Mouse (Mus musculus) myocyte (in vitro differentiated cells): Measurements from ENCODE around the gene Phlpp1.

Experiments used
- E2F4 ChIP-seq: IDR thresholded peaks from one replicate; pipeline ENCODE4 v1.6.1; 2011; ENCODE audit warnings: mild to moderate bottlenecking, control low read depth, moderate library complexity; ENCODE audit not compliant: insufficient read depth
- MAX ChIP-seq: IDR thresholded peaks from one replicate; pipeline ENCODE4 v1.6.1; 2011; ENCODE audit warnings: low read depth, mild to moderate bottlenecking, control low read depth
- MYOD1 ChIP-seq, 3 experiments: IDR thresholded peaks; one replicate each; pipeline ENCODE4 v1.6.1; 2011; ENCODE audit warnings: control low read depth in 2 of 3, low read depth in 2 of 3, mild to moderate bottlenecking in 2 of 3, moderate library complexity in 1 of 3; ENCODE audit not compliant: insufficient read length in 2 of 3, control insufficient read depth in 1 of 3
- MYOG ChIP-seq, 3 experiments: IDR thresholded peaks; one replicate each; pipeline ENCODE4 v1.6.1; 2011; ENCODE audit warnings: control low read depth in 2 of 3, low read depth in 2 of 3, mild to moderate bottlenecking in 2 of 3; ENCODE audit not compliant: insufficient read length in 2 of 3, control insufficient read depth in 1 of 3, insufficient read depth in 1 of 3
- POLR2A ChIP-seq: IDR thresholded peaks from one replicate; pipeline ENCODE4 v1.6.1; 2011; ENCODE audit warnings: low read depth, mild to moderate bottlenecking, control low read depth, moderate library complexity; ENCODE audit not compliant: insufficient read length
- POLR2AphosphoS2 ChIP-seq: IDR thresholded peaks from one replicate; pipeline ENCODE4 v1.6.1; 2011; ENCODE audit warnings: low read depth, control low read depth; ENCODE audit not compliant: insufficient read length
- REST ChIP-seq: IDR thresholded peaks from one replicate; pipeline ENCODE4 v1.6.1; 2011; ENCODE audit warnings: mild to moderate bottlenecking, control low read depth, moderate library complexity; ENCODE audit not compliant: insufficient read depth, insufficient read length
- TCF12 ChIP-seq: IDR thresholded peaks from one replicate; pipeline ENCODE4 v1.6.1; 2011; ENCODE audit warnings: mild to moderate bottlenecking, control low read depth; ENCODE audit not compliant: poor library complexity, insufficient read depth, severe bottlenecking
- TCF3 ChIP-seq: IDR thresholded peaks from one replicate; pipeline ENCODE4 v1.6.1; 2011; ENCODE audit warnings: low read depth, control low read depth; ENCODE audit not compliant: insufficient read length
- USF1 ChIP-seq: IDR thresholded peaks from one replicate; pipeline ENCODE4 v1.6.1; 2011; ENCODE audit warnings: low read depth, mild to moderate bottlenecking, control low read depth, moderate library complexity

DNA sequence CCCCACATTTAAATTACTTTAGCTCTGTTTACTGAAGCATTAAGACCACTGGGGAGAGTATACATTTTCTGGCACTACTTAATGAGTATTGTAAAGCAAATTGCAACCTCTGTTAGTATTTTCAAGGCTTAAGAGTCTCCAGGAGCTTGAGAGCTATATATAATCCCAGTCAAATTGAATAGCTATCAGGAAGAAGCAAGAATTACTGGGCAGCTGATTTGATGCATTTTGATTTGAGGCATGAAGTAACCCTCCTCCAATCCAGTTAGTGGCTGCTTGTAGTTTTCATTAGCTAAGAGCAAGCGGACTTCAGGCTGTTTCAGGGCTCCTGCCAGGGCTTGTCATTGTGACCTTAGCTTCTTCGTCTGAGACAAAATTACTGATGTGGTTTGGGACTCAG is 101.4 kb downstream of the Phlpp1 start:
- TF ChIP-seq MYOD1 (IDR thresholded peaks at IDR 0.05; ENCODE audit: control insufficient read depth in 1 of 3, insufficient read length in 2 of 3, low read depth in 2 of 3) (no peak), POLR2A (no peak), USF1 (no peak), MAX (no peak), E2F4 (no peak), REST (no peak), POLR2AphosphoS2 (no peak), TCF12 (no peak), MYOG (IDR thresholded peaks at IDR 0.05; ENCODE audit: control insufficient read depth in 1 of 3, insufficient read depth in 1 of 3, insufficient read length in 2 of 3, low read depth in 2 of 3) (no peak), TCF3 (no peak)
